Mouse (Mus musculus) lung, embryonic 14.5 days (tissue): ENCODE measurements around the gene Zp2. TPM values are rescaled to one million over a fixed set of nuclear protein-coding genes. Genes with fewer than 3 reads are reported as not detected.

Experiments
- ATAC-seq: fragments of 200-750 bp; cut with Nextera tagmentation; 2 replicates; pipeline ENCODE4 v1.8.0; 2017; ENCODE audit warnings: mild to moderate bottlenecking, moderate TSS enrichment, moderate library complexity; ENCODE audit not compliant: insufficient read depth
- DNase-seq: peaks from one replicate; pipeline ENCODE4 v3.0.0-alpha.2; 2015
- H3K27ac ChIP-seq: fragments of 300-500 bp; sonication (generic); 2 replicates; pipeline ENCODE4 v1.5.1; 2014; ENCODE audit warnings: low read depth, mild to moderate bottlenecking, moderate library complexity
- H3K27me3 ChIP-seq: fragments of 300-500 bp; sonication (generic); 2 replicates; pipeline ENCODE4 v1.6.1; 2014; ENCODE audit warnings: low read length, control low read depth; ENCODE audit not compliant: insufficient read depth
- H3K36me3 ChIP-seq: fragments of 300-500 bp; sonication (generic); 2 replicates; pipeline ENCODE4 v1.6.1; 2014; ENCODE audit warnings: control low read depth; ENCODE audit not compliant: insufficient read depth
- H3K4me1 ChIP-seq: fragments of 300-500 bp; sonication (generic); 2 replicates; pipeline ENCODE4 v1.6.1; 2014; ENCODE audit warnings: antibody characterized with exemption, control low read depth; ENCODE audit not compliant: insufficient read depth
- H3K4me2 ChIP-seq: fragments of 300-500 bp; sonication (generic); 2 replicates; pipeline ENCODE4 v1.6.1; 2014; ENCODE audit warnings: mild to moderate bottlenecking
- H3K4me3 ChIP-seq: fragments of 300-500 bp; sonication (generic); 2 replicates; pipeline ENCODE4 v1.5.1; 2014; ENCODE audit warnings: low read depth, low read length
- H3K9ac ChIP-seq: fragments of 300-500 bp; sonication (generic); 2 replicates; pipeline ENCODE4 v1.6.1; 2014
- H3K9me3 ChIP-seq: fragments of 300-500 bp; sonication (generic); 2 replicates; pipeline ENCODE4 v1.6.1; 2016; ENCODE audit warnings: low read depth, low read length, control low read depth
- CTCF ChIP-seq: IDR thresholded peaks from 2 replicates; pipeline ENCODE4 v1.5.1; 2016; ENCODE audit warnings: antibody characterized with exemption, low read depth
- WGBS: fragments of 180-500 bp; shearing (Covaris S2); extraction: QIAGEN DNeasy Blood & Tissue Kit; methylation state at CpG from one replicate; pipeline ENCODE4 v1.1.7; 2014; 5-methylcytosine and 5-hydroxymethylcytosine counted together
- polyA plus RNA-seq: library from polyadenylated mRNA; unstranded; fragments of >200 nt; fragmentation: Nextera tagmentation; extraction: Ambion mirVana; gene quantifications from 2 replicates; pipeline ENCODE4 v1.2.1, GENCODE M21; 2014

Gene Zp2
- polyA plus RNA-seq = not detected in 2 replicates

DNA sequence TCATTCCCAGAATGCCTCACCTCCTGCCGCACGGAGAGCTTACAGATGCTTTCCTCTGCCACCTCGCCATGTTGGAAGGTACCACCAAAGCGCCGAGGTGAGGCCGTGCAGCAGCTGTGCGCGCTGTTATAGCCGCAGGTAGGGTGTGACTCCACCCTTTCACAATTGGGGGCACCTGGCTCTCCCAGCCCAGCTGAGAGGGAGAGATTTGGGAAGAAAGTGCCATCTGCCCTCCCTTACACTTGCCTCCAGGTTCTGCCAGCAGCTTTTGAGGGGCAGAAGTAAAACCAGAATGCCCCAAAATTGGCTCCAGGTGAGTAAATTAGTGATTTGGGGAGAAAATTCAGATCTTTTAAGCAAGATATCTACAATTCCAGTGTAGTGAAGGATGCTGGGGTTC lies at the start of gene Zp2:
Zp2 (minus strand) TSS at position 101 of the 400 bp plus-strand sequence.
- Histone ChIP-seq H3K4me2 (no peak within 1 kb of the TSS), H3K9me3 (no peaks in the 10 kb centered on the region), H3K4me3 (no peak within 1 kb of the TSS), H3K27me3 (no peaks in the 10 kb centered on the region), H3K9ac (no peak within 1 kb of the TSS), H3K36me3 (no peaks in the 10 kb centered on the region), H3K27ac (no peak within 1 kb of the TSS), H3K4me1 (no peaks in the 10 kb centered on the region)
- 75% methylated on average over 9 of the region's 9 CpGs for WGBS
- ATAC-seq (no peak), DNase-seq (no peak)
- TF ChIP-seq CTCF = no peak

DNA sequence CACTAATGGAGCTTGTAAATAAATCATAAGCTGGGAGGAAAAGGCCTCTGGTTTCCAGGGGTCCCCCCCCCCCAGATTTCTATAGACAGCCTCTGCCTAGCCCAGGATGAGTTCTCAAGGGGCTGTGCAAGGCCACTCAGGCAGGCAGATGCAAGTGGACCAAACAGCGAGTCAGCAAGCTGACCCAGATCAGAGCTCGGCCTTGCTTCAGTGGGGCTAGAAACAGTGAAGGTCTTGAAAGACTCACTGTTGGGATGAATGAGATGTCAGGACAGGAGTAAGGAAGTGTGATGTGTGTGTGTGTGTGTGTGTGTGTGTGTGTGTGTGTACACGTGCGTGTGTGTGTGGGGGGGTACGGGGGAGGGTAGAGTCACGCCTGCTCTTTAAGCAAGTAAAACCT lies 47.7 kb upstream of the Zp2 start:
- H3K9me3 ChIP-seq = no peaks in the 10 kb centered on the region
- H3K4me2 ChIP-seq = no peak overlapping the region
- ATAC-seq = no peak
- H3K4me3 ChIP-seq = no peak overlapping the region
- DNase-seq = no peak
- no peak overlapping the region for H3K27ac ChIP-seq
- H3K27me3 ChIP-seq = no peaks in the 10 kb centered on the region
- no peaks in the 10 kb centered on the region for H3K4me1 ChIP-seq
- TF ChIP-seq CTCF = no peak
- no peaks in the 10 kb centered on the region for H3K36me3 ChIP-seq
- 70% methylated on average over 6 of the region's 6 CpGs for WGBS
- no peak overlapping the region for H3K9ac ChIP-seq

DNA sequence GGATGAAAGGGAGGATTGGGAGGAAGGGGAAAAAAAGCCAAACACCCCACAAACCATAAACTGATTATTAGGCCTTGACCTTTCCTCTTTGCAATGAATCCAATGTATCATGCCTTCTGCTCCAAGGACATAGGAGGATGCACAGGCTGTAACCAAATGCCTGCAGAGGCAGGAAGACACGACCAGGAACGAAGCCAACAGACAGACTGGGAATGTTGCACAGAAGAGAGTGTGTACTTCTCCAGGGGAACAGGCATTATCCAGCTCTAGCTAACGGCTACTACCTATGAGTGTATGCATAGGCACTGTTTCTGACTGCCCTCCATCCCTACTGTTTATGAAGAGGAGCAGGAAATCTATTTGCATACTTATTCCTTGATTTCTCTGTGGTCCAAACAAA lies 47.1 kb upstream of the Zp2 start:
- H3K4me1 ChIP-seq = no peaks in the 10 kb centered on the region
- ATAC-seq (no peak), DNase-seq (no peak)
- no peak overlapping the region for H3K27ac ChIP-seq
- no peaks in the 10 kb centered on the region for H3K9me3 ChIP-seq
- H3K27me3 ChIP-seq = no peaks in the 10 kb centered on the region
- H3K9ac ChIP-seq = no peak overlapping the region
- WGBS = 56% methylated on average over 3 of the region's 3 CpGs
- no peak overlapping the region for H3K4me2 ChIP-seq
- no peaks in the 10 kb centered on the region for H3K36me3 ChIP-seq
- no peak for TF ChIP-seq CTCF
- no peak overlapping the region for H3K4me3 ChIP-seq

DNA sequence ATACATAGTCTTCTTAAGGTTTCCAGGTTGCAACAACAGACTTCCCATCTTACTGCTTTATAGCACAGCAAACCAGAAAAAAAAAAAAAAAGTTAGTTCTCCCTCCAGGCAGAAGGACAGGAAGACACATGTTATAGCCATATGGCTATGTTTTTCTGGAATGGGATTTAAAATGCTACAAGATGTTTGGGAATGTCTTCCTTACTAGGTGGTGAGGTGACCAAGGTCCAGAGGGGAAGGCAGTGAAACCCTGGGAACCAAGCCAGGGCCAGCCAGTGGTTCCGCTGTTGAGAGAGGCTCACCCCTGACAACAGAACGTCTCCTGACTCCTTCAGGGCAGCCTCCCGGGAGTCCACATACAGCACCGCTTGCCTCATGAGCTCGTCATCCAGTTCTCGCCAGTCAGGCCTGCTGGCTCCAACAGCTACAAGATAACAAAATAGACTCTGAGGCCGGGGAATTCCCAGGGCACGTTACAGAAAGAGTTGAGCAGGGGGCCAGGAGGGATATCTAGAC lies 45.1 kb upstream of the Zp2 start:
- H3K9me3 ChIP-seq = no peaks in the 10 kb centered on the region

DNA sequence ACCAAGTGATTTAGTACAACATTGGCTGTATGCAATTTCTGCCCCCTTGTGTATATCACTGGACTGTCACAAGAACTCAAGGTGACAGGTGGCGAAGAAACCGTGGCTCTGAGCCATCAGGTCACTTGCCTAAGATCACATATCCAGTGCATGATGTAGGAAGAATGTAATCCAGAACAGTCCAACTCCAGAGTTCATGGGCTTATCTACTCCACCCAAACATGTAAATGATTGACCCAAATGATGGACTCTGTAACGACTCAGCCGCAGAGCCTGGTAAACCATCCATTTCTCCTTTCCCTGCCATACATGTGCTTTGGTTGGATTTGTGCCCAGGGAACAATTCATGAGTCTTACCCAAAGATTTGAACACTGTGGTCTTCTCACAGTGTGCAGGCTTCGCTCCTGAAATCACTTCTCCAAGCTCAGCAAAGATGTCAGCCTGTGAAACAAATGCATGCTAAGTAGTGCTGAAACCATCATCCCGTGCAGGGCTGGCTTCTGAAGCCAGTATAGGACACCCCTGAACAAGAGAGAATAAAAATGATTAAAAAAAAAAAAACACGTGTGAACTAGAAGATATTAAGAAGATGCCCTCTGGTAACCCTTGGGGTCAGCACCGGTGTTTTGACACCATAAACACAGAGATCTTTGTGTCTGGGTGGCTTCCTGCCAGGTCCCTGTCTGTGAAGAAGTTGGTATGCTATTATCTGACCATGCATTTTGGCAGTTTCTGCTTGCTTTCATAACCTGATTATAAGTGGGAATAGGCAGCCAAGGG lies 44.5 kb upstream of the Zp2 start:
- 65% methylated on average over 8 of the region's 8 CpGs for WGBS
- H3K36me3 ChIP-seq = no peaks in the 10 kb centered on the region
- H3K27ac ChIP-seq = no peak overlapping the region
- H3K9ac ChIP-seq = no peak overlapping the region
- no peaks in the 10 kb centered on the region for H3K9me3 ChIP-seq
- ATAC-seq (no peak), DNase-seq (no peak)
- H3K4me1 ChIP-seq = no peaks in the 10 kb centered on the region
- H3K4me3 ChIP-seq = no peak overlapping the region
- no peak overlapping the region for H3K4me2 ChIP-seq
- no peak for TF ChIP-seq CTCF
- H3K27me3 ChIP-seq = no peaks in the 10 kb centered on the region

More for the DNA sequence above, 45.1 kb upstream of the Zp2 start:
- Histone ChIP-seq H3K9ac (no peak overlapping the region), H3K4me1 (no peaks in the 10 kb centered on the region), H3K27ac (no peak overlapping the region), H3K36me3 (no peaks in the 10 kb centered on the region), H3K4me3 (no peak overlapping the region), H3K4me2 (no peak overlapping the region), H3K27me3 (no peaks in the 10 kb centered on the region)
- 30% methylated on average over 8 of the region's 8 CpGs for WGBS
- DNase-seq = no peak
- no peak for TF ChIP-seq CTCF
- peak; percentile 49; the same call in 1 of the 2 replicates for ATAC-seq

DNA sequence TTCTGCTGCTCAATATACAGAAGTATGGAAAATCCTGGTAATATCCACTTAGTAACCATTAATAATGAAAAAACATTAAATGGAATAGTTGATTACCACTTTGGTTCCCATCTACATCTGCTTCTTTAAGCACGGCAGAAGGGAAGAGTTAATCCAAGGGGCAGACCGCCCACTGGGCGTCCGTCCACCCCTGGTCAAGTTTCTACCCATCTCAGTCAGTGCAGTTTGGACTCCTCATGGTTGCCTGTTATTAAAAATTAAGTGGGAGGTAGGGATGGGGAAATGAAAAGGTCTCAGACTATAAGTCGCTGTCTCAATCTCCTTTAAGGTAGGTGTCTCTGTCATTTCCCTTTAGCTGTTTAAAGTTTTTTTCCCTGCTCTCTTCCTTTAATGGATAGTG lies 43.9 kb upstream of the Zp2 start:
- no peaks in the 10 kb centered on the region for H3K36me3 ChIP-seq
- H3K27ac ChIP-seq = no peak overlapping the region
- H3K4me2 ChIP-seq = no peak overlapping the region
- H3K4me1 ChIP-seq = no peaks in the 10 kb centered on the region
- H3K9me3 ChIP-seq = no peaks in the 10 kb centered on the region
- TF ChIP-seq CTCF = no peak
- WGBS = 79% methylated on average over 5 of the region's 5 CpGs
- DNase-seq (no peak), ATAC-seq (no peak)
- no peak overlapping the region for H3K4me3 ChIP-seq
- H3K9ac ChIP-seq = no peak overlapping the region
- H3K27me3 ChIP-seq = no peaks in the 10 kb centered on the region

DNA sequence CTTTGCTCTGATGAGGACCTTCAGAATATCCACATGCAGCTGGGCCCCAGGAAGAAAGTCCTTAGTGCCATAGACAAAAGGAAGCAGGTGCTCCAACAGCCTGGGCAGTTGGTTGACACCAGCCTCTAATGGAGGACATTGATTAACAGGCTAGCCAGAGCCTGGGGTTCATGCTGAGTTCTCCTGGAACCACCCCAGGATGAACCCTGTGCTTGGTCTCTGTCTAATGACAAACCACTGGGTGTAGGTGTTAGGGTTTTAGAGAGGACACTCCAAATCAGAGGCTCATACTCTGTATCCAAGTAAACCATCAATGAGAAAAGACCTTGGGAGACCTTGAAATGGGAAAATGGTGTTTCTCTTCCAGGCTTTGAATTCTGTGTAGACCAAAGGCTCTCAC lies 37.8 kb upstream of the Zp2 start:
- Histone ChIP-seq H3K36me3 (no peaks in the 10 kb centered on the region), H3K9ac (no peak overlapping the region), H3K4me1 (no peaks in the 10 kb centered on the region), H3K4me3 (no peak overlapping the region), H3K27ac (no peak overlapping the region), H3K9me3 (no peaks in the 10 kb centered on the region), H3K4me2 (no peak overlapping the region), H3K27me3 (no peaks in the 10 kb centered on the region)
- DNase-seq (no peak), ATAC-seq (no peak)
- TF ChIP-seq CTCF = no peak
